Mouse (Mus musculus) small intestine, adult 2 months (tissue): ENCODE results near the gene Prkcsh.

Experiments
- CTCF ChIP-seq: fragments of 200-500 bp; IDR thresholded peaks from 2 replicates; pipeline ENCODE4 v1.5.1; 2012; ENCODE audit warnings: low read depth, mild to moderate bottlenecking, control low read depth, inconsistent platforms, low read length, moderate library complexity, mixed read lengths; ENCODE audit not compliant: insufficient replicate concordance, insufficient read length; ENCODE audit errors: extremely low read depth
- POLR2A ChIP-seq: fragments of 200-500 bp; IDR thresholded peaks from 2 replicates; pipeline ENCODE4 v1.6.1; 2012; ENCODE audit warnings: low read depth, mild to moderate bottlenecking, control low read depth, inconsistent platforms, low read length, moderate library complexity

DNA sequence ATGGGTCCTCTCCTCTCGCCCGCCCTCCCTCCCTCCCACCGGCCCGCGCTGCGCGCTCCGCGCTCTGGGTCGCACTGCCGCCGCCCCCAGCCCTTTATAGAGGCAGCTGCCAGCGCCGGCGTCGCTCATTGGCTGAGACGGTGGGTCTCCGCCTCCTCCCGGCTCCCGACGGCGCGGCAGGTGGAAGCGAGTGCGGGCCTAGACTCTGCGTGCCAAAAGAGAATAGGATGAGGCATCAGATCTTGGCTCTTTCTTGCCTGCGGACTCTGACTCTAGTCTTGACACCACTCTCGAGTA, 49.3 kb downstream of the Prkcsh start, which contains the start of gene Elavl3:
- TF ChIP-seq POLR2A (no peak), CTCF (no peak)
